Mouse (Mus musculus) gastrocnemius, postnatal 10 days (tissue): ENCODE results near the gene Qrich2. TPM values are rescaled to one million over a fixed set of nuclear protein-coding genes. Genes with fewer than 3 reads are reported as not detected.
A peak's percentile ranks its signal among the peaks of the same experiment; 100 is the strongest.
"Not testable (repeated sequence)": the region's sequence is repeated elsewhere in the genome, so short reads cannot be mapped to it uniquely, and the experiment has no call there.

Experiments used
- DNase-seq: peaks from one replicate; pipeline ENCODE4 v3.0.0; 2021; ENCODE audit warnings: mixed read lengths
- total RNA-seq, 2 experiments: library from RNA; stranded (reverse); gene quantifications; 2 replicates each; pipeline ENCODE4 v1.2.3; 2021

The Qrich2 gene
- total RNA-seq, 2 experiments from 2014 or later: not detected

DNA sequence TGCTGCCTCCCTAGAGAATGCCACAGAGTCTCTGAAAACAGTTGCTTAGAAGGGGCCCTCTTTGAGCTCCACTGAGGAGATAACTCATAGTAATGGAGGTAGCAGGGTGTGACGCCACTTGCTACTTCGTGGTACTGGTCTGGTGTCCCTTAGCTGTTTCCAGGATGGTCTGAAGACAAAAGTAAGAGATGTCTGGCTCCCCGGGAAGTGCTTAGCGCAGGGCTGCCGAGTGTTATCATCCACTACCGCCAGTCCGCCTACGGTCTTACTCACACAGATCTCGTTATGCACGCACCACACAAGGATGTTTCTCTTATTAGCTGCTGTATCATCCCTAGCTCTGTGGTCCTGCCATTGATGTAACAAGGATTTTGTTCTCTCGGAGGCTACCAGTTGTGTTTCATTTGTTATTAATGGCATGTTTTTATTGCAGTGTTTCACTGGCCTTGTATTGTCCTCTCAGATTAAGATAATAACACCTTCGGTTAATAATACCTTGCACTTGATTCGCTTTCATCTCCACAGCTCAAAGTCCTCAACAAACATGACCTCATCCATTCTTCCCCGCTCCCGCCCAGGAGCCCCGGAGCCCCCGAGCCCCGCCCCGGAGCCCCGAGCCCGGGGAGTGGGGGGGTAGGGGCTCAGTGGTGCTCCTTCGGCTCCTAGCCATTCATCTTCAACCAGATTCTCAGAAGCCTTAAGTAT lies 35.2 kb downstream of the Qrich2 start:
- no peak for DNase-seq

- DNase-seq: no peak
Observed at GRCm38 (mm10) chr11:116429862-116430613, 36.0 kb downstream of the Qrich2 start.

DNA sequence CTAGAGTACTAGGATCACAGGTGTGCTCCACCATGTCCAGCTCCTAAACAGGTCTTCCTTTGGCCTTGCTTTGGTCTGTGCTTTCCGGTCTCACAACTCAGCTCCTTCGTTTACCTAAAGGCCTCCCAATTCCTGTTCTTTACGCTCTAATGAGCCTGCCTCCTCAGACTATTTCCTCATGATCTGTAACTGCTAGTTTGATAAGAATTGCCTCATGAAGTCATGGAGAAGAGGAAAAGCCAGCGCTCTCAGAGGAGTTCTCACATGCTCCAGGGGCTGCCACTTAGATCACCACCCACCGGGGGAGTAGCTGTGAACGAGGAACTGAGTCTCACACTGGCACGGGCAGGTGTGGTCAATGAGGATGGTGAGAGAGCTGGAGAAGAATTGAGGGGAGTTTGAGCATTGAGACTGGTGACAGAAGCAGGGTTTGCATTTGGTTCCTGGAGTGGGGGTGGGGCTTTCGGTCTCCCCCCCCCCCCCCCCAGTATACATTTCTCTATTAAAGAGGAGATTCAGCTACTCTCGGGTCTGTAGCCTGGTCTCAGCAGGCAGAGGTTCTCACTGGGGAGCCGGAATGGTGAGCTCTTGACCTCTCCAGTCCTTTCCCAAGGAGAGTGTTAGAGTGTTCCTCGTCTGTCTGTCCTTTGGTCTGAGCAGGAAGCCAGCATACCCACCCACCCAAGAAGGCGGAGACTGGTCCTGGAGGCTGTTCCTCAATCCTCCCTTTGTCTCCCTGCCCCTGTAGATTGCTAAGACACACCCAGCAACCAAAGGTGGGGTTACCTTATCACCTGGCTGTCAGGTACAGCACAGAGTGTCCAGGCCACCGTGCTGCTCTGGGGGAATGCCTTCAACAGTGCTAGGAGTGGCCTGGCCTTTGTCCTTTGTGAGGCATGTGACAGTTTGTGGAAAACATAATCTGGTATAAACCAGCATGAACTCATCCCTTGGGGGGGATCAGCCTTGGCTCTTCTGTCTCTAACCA lies 36.9 kb downstream of the Qrich2 start:
- DNase-seq: no peak

DNA sequence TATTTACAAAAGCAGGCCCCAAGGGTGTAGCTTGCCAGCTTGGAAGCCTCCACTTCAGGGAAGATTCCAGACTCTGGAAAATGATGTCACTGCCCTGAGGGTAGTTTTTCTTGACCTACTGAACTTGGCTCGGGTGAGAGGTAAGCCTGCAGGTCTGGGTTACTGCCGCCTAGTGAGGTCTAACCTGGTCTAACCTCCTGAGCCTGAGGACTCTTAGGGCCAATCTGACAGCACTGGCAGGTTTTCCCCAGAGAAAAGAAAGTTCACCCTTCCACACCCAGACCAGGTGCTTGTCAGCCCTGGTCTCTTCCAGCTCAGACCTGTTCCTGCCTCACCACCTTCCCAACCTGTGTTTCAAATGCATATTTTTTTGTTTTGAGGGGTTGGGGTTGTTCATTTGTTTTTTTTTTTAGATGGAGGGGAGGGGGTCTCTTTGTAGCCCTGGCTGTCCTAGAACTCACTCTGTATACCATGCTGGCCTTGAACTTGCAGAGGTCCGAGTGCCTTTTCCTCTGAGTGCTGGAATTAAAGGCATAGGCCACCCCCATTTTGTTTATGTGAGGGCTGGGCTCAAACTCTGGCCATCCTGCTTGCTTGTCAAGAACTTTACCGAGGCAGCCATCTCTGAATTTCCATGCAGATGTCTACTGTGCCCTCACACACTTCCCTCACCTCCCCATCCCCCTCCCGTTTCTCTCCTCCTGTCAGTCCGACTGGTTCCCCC lies 39.0 kb downstream of the Qrich2 start:
- DNase-seq: no peak

DNA sequence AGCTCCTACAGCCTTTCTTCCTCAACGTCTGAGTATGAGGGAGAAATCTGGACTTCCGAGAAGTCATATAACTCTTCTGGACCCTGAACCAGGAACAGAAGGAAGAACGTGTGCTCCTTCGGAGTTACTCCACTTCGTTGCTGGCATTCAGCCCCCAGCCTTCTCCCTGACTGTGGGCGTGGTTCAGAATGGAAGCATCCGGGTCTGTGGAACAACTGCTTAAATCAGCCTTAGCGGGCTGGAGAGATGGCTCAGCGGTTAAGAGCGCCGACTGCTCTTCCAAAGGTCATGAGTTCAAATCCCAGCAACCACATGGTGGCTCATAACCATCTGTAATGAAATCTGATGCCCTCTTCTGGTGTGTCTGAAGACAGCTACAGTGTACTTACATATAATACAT lies 39.7 kb downstream of the Qrich2 start:
- DNase-seq: not testable (repeated sequence)

DNA sequence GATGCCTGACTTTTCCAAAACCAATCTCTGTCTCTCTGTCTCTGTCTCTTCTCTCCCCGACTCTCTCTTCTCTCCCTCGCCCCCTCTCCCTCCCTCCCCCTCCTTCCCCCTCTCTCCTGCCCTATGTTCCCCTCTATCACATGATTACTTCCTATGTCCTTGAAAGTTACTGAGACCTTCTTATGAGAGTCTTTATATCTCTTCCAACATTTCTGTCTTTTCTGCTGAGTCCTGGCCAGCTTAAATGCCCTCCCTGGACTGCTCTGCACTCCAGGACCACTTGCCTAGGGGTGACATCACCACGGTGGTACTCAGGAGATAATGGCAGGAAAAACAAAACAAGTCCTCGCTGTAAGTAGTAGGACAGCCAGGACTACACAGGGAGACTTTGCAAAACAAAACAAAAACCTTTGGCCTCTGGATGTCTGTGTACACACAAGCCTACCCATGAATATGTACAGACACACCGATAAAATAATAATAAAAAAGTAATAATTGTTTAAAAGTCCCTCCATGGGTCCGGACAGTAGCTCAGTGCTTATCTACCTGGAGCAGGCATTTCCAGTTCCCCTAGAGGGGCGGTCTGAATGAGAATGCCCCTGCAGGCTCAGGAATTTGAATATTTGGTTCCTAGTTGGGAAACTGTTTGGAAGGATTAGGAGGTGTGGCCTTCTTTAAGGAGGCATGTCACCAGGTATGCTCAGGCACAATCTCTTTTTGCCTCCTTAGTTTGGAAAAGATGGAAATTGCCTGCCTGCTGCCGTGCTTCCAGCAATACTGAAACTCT lies 41.2 kb downstream of the Qrich2 start:
- no peak for DNase-seq

DNA sequence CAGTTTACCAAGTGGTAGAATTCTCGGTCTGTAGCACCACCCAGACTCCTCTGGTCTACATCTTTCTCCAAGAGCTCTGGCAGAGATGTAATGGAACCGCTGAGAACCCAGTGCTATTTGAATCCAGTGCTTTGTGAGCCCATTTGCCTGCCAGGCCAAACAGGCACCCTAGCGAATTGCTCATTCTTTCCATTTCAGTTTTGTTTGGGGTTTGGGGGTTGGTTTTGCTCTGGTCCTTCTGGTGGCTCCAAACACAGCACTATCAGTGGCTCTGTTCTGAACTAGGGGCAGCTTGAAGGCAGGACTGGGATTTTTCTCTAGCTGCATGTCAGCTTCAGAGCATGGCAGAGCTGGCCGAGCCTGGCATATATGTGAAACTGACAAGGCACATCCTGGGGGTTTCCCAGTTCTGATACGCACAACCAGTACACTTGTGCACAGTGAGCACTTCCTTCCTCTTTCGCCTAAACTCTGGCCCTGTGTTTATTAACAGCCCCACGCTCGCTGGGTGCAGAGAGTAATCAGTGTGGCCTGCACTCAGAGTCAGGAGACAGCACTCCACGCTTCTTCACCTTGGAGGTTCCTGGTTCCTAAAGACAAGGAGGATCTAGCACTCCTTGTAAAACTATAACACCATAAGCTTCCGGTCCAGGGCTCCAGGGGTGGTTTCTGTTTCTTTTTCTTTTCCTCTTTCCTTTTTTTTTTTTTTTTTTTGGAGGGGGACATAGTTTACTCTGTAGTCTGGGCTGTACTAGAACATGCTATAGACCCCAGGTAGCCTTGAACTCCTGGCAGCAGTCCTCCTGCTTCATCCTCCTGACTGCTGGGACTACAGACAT lies 42.0 kb downstream of the Qrich2 start:
- DNase-seq: no peak

DNA sequence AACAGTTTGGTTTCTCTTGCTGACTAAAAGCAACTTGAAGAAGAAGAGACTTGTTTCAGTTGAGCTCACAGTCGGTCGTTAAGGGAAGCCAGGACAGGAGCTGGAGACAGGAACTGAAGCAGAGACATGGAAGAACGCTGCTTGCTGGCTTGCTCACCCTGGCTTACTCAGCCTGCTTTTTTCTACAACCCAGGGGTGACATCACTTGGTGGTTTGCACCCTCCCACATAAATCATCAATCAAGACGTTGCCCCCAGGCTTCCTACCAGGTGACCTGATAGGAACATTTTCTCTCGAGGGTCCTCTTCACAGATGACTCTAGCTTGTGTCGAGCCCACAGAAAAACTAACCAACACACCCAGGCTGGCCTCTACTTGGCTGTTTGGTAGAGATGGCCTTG lies 42.8 kb downstream of the Qrich2 start:
- DNase-seq: no peak

- no peak for DNase-seq
Observed at GRCm38 (mm10) chr11:116422562-116422961, 43.5 kb downstream of the Qrich2 start.

DNA sequence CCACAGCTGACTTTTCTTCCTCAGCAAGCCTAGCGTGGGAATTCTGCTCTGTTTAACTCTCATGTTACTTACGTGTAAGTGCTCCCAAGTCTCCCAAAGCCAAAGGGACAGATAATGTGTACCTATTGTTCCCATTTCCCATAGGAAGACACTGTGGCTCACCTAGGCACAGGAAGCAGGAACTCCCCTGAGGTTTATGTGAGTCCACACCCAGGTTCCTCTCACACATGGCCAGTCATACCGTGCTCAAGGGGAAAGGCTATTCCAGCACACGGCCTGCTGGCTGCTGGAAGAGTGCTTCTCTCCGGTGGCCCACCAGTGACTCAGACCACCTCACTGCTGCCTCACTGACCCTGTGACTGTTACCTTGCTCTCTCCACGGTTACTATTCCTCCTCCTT lies 44.9 kb downstream of the Qrich2 start:
- DNase-seq: no peak

DNA sequence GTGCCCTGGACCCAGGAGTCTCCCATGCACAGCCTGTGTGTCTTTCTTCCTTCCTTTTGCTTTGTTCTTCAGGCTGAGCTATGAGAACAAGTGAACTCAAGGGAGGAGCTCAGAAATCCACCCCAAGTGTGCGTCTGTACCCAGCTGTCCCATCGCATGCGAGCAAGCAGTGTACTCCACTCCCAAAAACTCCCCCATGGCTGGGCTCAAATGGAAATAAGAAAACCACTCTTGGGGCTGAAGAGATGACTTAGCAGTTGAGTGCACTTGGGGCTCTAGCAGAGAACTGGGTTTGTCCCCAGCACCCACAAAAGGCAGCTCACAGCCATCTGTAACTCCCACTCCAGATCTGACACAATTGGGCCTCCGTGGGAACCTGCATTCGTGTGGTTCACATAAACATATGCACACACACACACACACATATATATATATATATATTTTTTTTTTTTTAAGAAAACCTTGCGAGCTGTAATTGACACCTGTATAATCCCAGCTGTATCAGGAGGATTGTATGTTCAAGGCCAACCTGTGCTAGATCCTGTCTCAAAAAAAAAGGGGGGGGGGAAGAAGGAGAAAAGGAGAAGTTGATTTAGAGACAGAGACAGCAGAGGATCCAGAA lies 47.1 kb downstream of the Qrich2 start:
- no peak for DNase-seq

DNA sequence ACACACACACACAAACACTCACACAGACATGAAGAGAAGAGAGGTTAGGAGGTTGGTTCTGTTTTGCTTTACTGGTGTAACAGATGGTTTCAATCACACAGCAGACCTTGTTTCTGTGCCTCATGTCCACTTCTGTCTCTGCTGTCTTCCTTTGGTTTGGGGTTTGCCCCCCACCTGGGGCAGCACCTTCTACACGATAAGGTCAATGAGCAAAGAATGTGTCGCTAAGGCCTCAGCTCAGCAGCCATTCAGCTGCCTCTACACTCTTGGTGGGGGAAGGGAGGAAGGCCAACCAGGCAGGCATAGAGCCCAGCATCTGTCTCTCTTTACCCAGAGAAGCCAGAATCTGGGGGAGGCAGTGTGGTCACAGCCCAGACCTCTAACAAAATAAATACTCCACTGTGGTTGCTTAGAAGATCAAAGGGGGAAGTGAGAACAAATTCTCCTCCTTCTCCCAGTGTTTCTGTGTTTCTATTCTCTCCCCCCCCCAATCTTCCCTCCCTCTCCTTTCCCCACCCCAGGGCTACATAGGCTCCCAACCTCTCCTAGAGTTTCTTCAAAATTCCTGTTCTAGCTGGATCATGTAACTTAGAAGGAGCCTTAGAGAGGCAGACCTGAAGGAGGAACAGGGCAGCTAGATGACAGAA lies 47.7 kb downstream of the Qrich2 start:
- DNase-seq: peak; percentile 31

- DNase-seq: no peak
Observed at GRCm38 (mm10) chr11:116417054-116417453, 49.0 kb downstream of the Qrich2 start.

- DNase-seq: no peak
Observed at GRCm38 (mm10) chr11:116416196-116416943, 49.7 kb downstream of the Qrich2 start.

DNA sequence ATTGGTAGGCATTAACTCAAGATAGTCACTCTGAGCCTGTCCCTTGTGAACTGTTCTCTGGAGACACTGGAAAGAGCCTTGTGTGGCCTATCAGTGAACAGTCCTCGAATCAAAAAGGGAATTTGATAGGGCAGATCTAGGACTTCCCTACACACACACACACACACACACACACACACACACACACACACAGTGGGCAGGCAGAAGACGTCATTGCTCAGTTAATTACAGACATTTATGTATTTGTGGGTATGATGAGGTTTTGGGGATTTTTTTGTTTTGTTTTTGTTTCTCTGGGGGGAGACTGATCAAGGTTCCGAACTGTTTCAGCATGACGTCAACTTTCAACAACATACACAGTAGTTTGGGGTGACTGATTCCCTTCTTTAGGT lies 52.4 kb downstream of the Qrich2 start:
- DNase-seq: no peak

DNA sequence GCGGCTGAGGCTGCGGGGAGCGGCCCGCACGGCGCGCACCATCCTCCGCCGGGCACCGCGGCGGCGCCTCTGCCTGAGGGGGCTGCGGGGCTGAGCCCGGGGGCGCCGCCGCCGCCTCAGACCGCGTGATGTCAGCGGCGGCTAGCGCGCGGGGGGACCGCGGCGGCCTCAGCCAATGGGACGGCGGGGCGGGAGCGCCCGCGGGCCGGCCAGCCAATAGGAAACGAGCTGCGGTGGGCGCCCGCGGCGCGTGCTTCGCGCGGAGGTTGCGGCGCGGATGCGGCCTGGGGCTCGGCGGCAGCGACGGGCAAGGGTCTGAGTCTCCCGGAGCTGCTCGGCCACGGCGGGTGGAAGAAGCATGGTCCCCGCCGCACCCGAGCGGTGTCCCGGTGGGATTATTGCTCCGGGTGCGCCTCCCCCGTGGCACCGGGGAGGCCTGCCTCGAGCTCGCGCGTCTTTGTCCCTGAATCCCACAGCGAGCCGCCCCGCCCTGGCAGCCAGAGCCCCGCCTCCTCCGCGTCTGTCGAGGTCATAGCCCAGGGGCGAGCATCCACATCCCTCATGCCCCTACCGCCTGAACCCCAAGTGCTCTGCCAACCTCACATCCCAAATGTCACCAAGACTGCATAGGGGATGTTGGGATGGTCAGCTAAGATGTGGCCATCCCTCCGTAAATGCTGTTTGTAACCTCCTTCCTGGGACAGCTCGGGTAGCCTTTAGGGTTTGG lies 53.0 kb downstream of the Qrich2 start, which contains the start of gene Rnf157:
Rnf157 (minus strand) TSS at position 129 of the 727 bp plus-strand sequence.
- DNase-seq: peak; percentile 85

- DNase-seq: peak; percentile 41
Observed at GRCm38 (mm10) chr11:116412028-116412827, 53.8 kb downstream of the Qrich2 start.
